Mouse (Mus musculus): Measurements from ENCODE around the gene Ppp1r2. TPM values are rescaled to one million over a fixed set of nuclear protein-coding genes. Genes with fewer than 3 reads are reported as not detected.

Ppp1r2 gene
- total and polyA plus RNA-seq, 2 experiments, result 11.5 to 15.9 TPM

DNA sequence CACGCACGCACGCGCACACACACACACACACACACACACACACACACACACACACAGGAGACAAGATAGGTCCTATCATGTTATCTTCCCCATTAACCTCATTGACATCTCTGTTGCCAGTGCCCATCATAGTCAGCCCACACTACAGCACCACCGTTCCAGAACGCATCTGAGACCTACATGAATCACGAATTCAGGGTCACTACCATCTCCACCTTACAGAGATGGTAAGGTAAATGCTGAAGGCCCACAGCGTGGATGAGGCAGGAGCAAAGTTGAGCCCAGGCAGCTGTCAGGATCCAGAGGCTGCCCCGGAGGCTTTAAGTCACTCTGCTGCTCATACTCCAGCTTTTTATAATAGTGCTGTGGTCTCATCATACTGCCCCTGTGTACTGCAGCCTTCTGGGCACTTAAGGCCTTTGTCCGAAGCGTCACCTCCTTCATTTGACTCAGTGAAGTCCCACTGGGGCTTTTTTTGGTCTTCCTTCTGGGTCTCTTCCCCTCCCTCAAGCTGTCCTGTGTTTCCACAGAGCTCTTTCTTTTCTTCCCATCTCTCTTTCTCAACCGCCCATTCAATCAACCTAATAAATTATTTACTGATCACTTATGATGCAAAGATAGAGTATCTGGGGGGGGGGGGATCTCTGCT lies 40.1 kb downstream of the Ppp1r2 start:
- Histone ChIP-seq H3K4me3 (ENCODE audit: insufficient read depth, low read depth, low read length) (no peak overlapping the region), H3K36me3 (ENCODE audit: control insufficient read depth, insufficient read depth, low read length) (no peaks in the 10 kb centered on the region), H3K9ac (ENCODE audit: low read depth, low read length) (no peak overlapping the region), H3K27ac (replicated peaks; ENCODE audit: insufficient read depth, low read depth, low read length) (no peak overlapping the region), H3K27me3 (ENCODE audit: control insufficient read depth, insufficient read depth, low read length) (no peaks in the 10 kb centered on the region), H3K4me1 (ENCODE audit: control insufficient read depth, insufficient read depth, low read length) (no peaks in the 10 kb centered on the region), H3K79me2 (ENCODE audit: control insufficient read depth, insufficient read depth, low read length) (no peaks in the 10 kb centered on the region)
- TF ChIP-seq CTCF (IDR thresholded peaks at IDR 0.05; ENCODE audit: low read depth, low read length), result no peak
- TF ChIP-seq POLR2A (IDR thresholded peaks at IDR 0.05; ENCODE audit: extremely low read depth, insufficient read depth, low read length), result no peak
- DNase-seq (ENCODE audit: extremely low read depth, low read depth, low spot score), result no peak
- 93% methylated on average over 12 of the region's 12 CpGs for WGBS

GRCm38 (mm10) chr16:31234356-31234755 lies 40.7 kb downstream of the Ppp1r2 start:
- H3K27ac ChIP-seq (replicated peaks; ENCODE audit: insufficient read depth, low read depth, low read length), result no peak overlapping the region
- no peaks in the 10 kb centered on the region for H3K79me2 ChIP-seq (ENCODE audit: control insufficient read depth, insufficient read depth, low read length)
- H3K4me3 ChIP-seq (ENCODE audit: insufficient read depth, low read depth, low read length), result no peak overlapping the region
- no peak for DNase-seq (ENCODE audit: extremely low read depth, low read depth, low spot score)
- no peaks in the 10 kb centered on the region for H3K27me3 ChIP-seq (ENCODE audit: control insufficient read depth, insufficient read depth, low read length)
- H3K4me1 ChIP-seq (ENCODE audit: control insufficient read depth, insufficient read depth, low read length), result no peaks in the 10 kb centered on the region
- 74% methylated on average over 3 of the region's 3 CpGs for WGBS
- H3K9ac ChIP-seq (ENCODE audit: low read depth, low read length), result no peak overlapping the region
- no peaks in the 10 kb centered on the region for H3K36me3 ChIP-seq (ENCODE audit: control insufficient read depth, insufficient read depth, low read length)
- TF ChIP-seq CTCF (IDR thresholded peaks at IDR 0.05; ENCODE audit: low read depth, low read length), result no peak
- TF ChIP-seq POLR2A (IDR thresholded peaks at IDR 0.05; ENCODE audit: extremely low read depth, insufficient read depth, low read length), result no peak

DNA sequence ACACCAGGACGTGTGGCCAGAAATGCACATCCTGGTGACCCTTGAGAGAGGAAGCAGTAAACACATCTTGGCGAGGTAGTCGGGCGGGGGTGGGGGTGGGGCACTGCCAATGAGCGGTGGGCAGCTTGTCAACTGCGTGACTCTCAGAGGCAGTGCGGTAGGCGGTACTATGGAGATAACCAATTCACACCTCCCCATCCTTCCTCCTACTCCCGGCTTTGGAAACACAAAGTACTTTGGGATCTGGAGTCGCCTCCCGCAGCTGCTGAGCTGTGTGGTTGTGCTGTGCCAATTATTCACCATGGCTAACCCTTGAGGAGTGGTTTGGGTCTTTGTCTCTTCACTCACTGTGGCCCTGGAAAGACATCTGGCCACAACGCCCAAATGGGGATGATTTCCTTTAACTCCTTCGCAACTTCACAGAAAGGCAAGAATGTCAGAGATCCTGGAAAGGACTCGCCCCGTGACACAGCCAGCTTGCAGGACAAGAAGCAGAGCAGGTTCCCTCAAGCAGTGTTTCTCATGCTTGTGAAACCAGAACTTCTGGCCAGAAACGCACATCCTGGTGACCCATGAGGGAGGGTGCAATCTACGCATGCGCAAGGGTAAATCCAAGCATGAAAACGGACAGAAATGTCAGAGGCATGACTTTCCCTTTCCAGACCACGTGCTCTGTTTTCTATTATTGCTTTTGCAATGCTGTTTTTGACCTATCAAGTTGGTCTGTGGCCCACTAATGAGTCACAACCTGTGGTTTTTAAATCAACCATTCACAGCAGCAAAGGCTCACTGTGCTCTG lies 41.3 kb downstream of the Ppp1r2 start:
- H3K4me1 ChIP-seq (ENCODE audit: control insufficient read depth, insufficient read depth, low read length), result no peaks in the 10 kb centered on the region
- DNase-seq (ENCODE audit: extremely low read depth, low read depth, low spot score), result peak; percentile 63
- no peak overlapping the region for H3K9ac ChIP-seq (ENCODE audit: low read depth, low read length)
- H3K27ac ChIP-seq (replicated peaks; ENCODE audit: insufficient read depth, low read depth, low read length), result peak overlapping the region; percentile 32
- no peaks in the 10 kb centered on the region for H3K36me3 ChIP-seq (ENCODE audit: control insufficient read depth, insufficient read depth, low read length)
- no peaks in the 10 kb centered on the region for H3K27me3 ChIP-seq (ENCODE audit: control insufficient read depth, insufficient read depth, low read length)
- 0 out of 2 replicates have a peak overlapping the region, but pooled peaks have one; percentile 13 for H3K4me3 ChIP-seq (ENCODE audit: insufficient read depth, low read depth, low read length)
- TF ChIP-seq POLR2A (IDR thresholded peaks at IDR 0.05; ENCODE audit: extremely low read depth, insufficient read depth, low read length) (no peak), CTCF (IDR thresholded peaks at IDR 0.05; ENCODE audit: low read depth, low read length) (no peak)
- H3K79me2 ChIP-seq (ENCODE audit: control insufficient read depth, insufficient read depth, low read length), result no peaks in the 10 kb centered on the region
- WGBS, result 23% methylated on average over 20 of the region's 20 CpGs

- Histone ChIP-seq H3K36me3 (ENCODE audit: control insufficient read depth, insufficient read depth, low read length) (no peaks in the 10 kb centered on the region), H3K27ac (replicated peaks; ENCODE audit: insufficient read depth, low read depth, low read length) (no peak overlapping the region), H3K27me3 (ENCODE audit: control insufficient read depth, insufficient read depth, low read length) (no peaks in the 10 kb centered on the region), H3K9ac (ENCODE audit: low read depth, low read length) (no peak overlapping the region), H3K4me3 (ENCODE audit: insufficient read depth, low read depth, low read length) (no peak overlapping the region), H3K79me2 (ENCODE audit: control insufficient read depth, insufficient read depth, low read length) (no peaks in the 10 kb centered on the region), H3K4me1 (ENCODE audit: control insufficient read depth, insufficient read depth, low read length) (no peaks in the 10 kb centered on the region)
- TF ChIP-seq POLR2A (IDR thresholded peaks at IDR 0.05; ENCODE audit: extremely low read depth, insufficient read depth, low read length) (no peak), CTCF (IDR thresholded peaks at IDR 0.05; ENCODE audit: low read depth, low read length) (no peak)
- WGBS, result 16% methylated on average over 4 of the region's 4 CpGs
- DNase-seq (ENCODE audit: extremely low read depth, low read depth, low spot score), result no peak
Measured at GRCm38 (mm10) chr16:31233167-31233498, 41.9 kb downstream of the Ppp1r2 start.

GRCm38 (mm10) chr16:31232491-31233166 lies 42.4 kb downstream of the Ppp1r2 start:
- H3K9ac ChIP-seq (ENCODE audit: low read depth, low read length), result no peak overlapping the region
- DNase-seq (ENCODE audit: extremely low read depth, low read depth, low spot score), result no peak
- TF ChIP-seq CTCF (IDR thresholded peaks at IDR 0.05; ENCODE audit: low read depth, low read length), result no peak
- TF ChIP-seq POLR2A (IDR thresholded peaks at IDR 0.05; ENCODE audit: extremely low read depth, insufficient read depth, low read length), result no peak
- no peaks in the 10 kb centered on the region for H3K27me3 ChIP-seq (ENCODE audit: control insufficient read depth, insufficient read depth, low read length)
- no peaks in the 10 kb centered on the region for H3K4me1 ChIP-seq (ENCODE audit: control insufficient read depth, insufficient read depth, low read length)
- no peaks in the 10 kb centered on the region for H3K36me3 ChIP-seq (ENCODE audit: control insufficient read depth, insufficient read depth, low read length)
- H3K4me3 ChIP-seq (ENCODE audit: insufficient read depth, low read depth, low read length), result no peak overlapping the region
- WGBS, result 75% methylated on average over 5 of the region's 5 CpGs
- H3K79me2 ChIP-seq (ENCODE audit: control insufficient read depth, insufficient read depth, low read length), result no peaks in the 10 kb centered on the region
- H3K27ac ChIP-seq (replicated peaks; ENCODE audit: insufficient read depth, low read depth, low read length), result no peak overlapping the region
